Mouse (Mus musculus): ENCODE results near the gene Cox20.
"Not testable (repeated sequence)": the region's sequence is repeated elsewhere in the genome, so short reads cannot be mapped to it uniquely, and the experiment has no call there.

The Cox20 gene

GRCm38 (mm10) chr1:178320723-178321590 lies 2.0 kb downstream of the Cox20 start:
- DNase-seq: no peak

GRCm38 (mm10) chr1:178321730-178322357 lies 2.9 kb downstream of the Cox20 start:
- no peak for DNase-seq

GRCm38 (mm10) chr1:178323235-178323634 lies 4.3 kb downstream of the Cox20 start:
- DNase-seq: no peak

- DNase-seq: no peak
Observed at GRCm38 (mm10) chr1:178324568-178324967, 5.6 kb downstream of the Cox20 start.

GRCm38 (mm10) chr1:178326357-178326756 lies 7.4 kb downstream of the Cox20 start:
- no peak for DNase-seq

GRCm38 (mm10) chr1:178326950-178327349 lies 8.0 kb downstream of the Cox20 start:
- no peak for DNase-seq

GRCm38 (mm10) chr1:178329017-178329416 lies 10.1 kb downstream of the Cox20 start:
- DNase-seq: no peak

- DNase-seq: no peak
Observed at GRCm38 (mm10) chr1:178329946-178330345, 11.0 kb downstream of the Cox20 start.

- no peak for DNase-seq
Observed at GRCm38 (mm10) chr1:178335860-178336261, 16.9 kb downstream of the Cox20 start.

GRCm38 (mm10) chr1:178336289-178336775 lies 17.4 kb downstream of the Cox20 start:
- peak; percentile 95 for DNase-seq

GRCm38 (mm10) chr1:178336777-178337481 lies 18.0 kb downstream of the Cox20 start:
- no peak for DNase-seq

GRCm38 (mm10) chr1:178337551-178338317 lies 18.8 kb downstream of the Cox20 start, which contains the start of gene Hnrnpu:
Gene Hnrnpu (minus strand): TSS chr1:178337797.
- peak; percentile 97 for DNase-seq

- peak; percentile 56 for DNase-seq
Observed at GRCm38 (mm10) chr1:178338318-178338641, 19.4 kb downstream of the Cox20 start.

GRCm38 (mm10) chr1:178340213-178340612 lies 21.3 kb downstream of the Cox20 start:
- DNase-seq: no peak

- DNase-seq: no peak
Observed at GRCm38 (mm10) chr1:178341435-178341834, 22.5 kb downstream of the Cox20 start.

- DNase-seq: no peak
Observed at GRCm38 (mm10) chr1:178342063-178342462, 23.1 kb downstream of the Cox20 start.

GRCm38 (mm10) chr1:178342612-178343011 lies 23.7 kb downstream of the Cox20 start:
- no peak for DNase-seq

GRCm38 (mm10) chr1:178344071-178344805 lies 25.3 kb downstream of the Cox20 start:
- not testable (repeated sequence) for DNase-seq

- no peak for DNase-seq
Observed at GRCm38 (mm10) chr1:178350792-178351191, 31.9 kb downstream of the Cox20 start.

GRCm38 (mm10) chr1:178351643-178352042 lies 32.7 kb downstream of the Cox20 start:
- no peak for DNase-seq

GRCm38 (mm10) chr1:178354576-178354975 lies 35.6 kb downstream of the Cox20 start:
- DNase-seq: no peak
